Mouse (Mus musculus): Measurements from ENCODE around the gene Prpf4. TPM values are rescaled to one million over a fixed set of nuclear protein-coding genes. Genes with fewer than 3 reads are reported as not detected.
A peak's percentile ranks its signal among the peaks of the same experiment; 100 is the strongest.

The Prpf4 gene
- 10 to 100 TPM; 11.5 to 11.6 TPM for total RNA-seq (2021)
- long read RNA-seq, experiment 1, full-length matches to known transcripts, result 16 of 22 reads
- long read RNA-seq, experiment 1, partial matches to known transcripts, result 2 of 22 reads
- long read RNA-seq, experiment 1, other reads (novel, unspliced or antisense), result 4 of 22 reads
- long read RNA-seq, experiment 2, full-length matches to known transcripts, result 14 of 20 reads
- long read RNA-seq, experiment 2, partial matches to known transcripts, result 0 of 20 reads
- long read RNA-seq, experiment 2, other reads (novel, unspliced or antisense), result 6 of 20 reads

DNA sequence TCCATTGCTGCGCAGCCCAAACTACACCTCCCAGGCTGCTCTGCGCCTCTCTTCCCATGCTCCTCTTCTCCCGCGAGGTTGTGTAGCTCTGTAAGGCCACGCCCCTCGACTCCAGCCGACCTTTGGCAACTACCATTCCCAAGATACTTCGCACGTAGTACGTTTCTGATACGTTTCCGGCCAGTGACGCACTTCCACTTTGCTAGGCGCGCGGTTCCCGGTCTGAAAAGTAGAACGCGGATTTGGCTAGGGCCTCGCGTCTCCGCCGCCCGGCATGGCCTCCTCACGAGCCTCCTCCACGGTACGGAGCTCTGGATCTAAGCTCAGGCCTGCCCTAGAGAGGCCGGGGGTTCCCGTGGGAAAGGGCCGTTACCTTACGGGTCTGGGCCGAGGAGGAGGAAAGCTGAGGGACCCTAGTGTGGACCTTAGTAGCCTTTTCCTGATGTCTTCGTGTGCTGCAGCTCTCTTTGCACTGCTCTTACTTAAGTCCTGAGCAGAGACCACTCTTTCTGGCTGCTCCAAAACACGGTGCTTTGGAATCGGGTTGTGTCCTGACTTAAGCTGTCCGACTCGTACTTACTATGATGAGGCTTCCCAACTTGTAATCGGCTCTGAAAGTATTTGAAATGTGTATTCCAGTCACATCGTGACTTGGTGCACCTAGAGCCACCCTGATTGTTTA is at the start of gene Prpf4, which contains the start of gene Cdc26:
TSS of gene Prpf4 (plus strand) at position 197 of the 682 bp plus-strand sequence.
TSS of gene Cdc26 (minus strand) at position 42 of the 682 bp plus-strand sequence.
- peak; percentile 99 for DNase-seq (ENCODE audit: low spot score in 2 of 2)
- intact Hi-C loops (cut with DNase I), result loop anchor here (5.0 kb wide), 2 partner anchors 46 to 64 kb away; partner anchors contain the start of genes Fkbp15, Slc31a1 and Wdr31

DNA sequence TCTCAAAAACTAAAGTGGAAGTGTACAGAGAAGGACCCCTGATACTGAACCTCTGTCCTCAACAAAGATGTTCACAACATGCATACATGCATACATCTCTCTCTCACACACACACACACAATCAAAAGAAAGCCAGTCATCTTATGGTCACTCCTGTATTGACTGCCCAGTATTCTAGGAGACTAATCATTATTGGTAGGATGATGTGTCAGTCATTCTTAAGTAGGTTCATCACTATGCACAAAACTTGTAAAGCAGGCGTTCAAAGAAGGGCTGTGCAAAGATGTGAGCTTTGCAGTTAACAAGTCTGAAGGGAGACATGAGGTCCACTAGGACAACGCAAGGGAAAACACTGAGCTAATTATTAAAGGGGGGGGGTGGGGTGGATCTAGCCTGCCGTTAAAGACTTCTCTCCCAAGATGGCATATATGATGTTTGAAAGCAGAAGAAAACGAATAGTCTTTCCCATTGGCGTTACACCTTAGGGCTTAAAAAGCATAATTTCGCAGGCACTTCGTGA is 49.3 kb upstream of the Prpf4 start:
- intact Hi-C loops (cut with DNase I), result no loop called here
- DNase-seq (ENCODE audit: low spot score in 2 of 2), result no peak

DNA sequence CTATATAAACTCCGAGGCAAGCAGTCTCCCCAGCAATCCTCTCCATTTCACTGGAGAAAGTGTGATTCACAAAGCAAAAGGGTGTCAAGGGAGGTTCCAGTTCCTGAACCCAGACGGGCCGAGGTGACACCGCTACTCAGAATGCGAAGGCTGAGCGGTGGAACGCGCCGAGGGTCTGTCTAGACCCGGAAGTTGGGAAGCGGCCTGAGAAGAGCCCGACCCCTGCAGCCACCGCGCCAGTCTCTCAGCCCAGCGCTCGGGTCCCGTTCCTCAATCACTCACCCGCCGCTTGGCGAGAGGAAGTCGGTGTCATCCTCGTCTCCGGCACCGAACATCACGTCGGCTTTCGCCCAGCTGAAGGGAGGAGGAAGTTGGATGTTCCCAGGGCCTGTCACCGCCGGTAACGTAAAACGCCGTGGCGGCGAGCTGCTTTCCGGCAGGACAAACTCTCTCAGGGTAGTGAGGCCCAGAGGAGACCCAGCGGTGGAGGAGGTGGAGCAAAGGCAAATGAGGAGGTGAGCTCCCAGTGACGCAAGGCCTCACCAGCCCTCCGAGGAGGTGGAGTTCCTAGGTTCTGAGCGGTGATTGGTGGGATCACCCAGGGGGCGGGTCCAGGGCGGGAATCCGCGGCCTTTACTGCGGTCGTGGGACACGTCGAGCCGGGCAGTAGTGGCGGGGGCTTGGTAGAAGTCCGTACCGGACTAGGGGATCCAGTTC is 48.4 kb upstream of the Prpf4 start, which contains the start of the genes Fkbp15 and Slc31a1:
TSS of gene Fkbp15 (minus strand) at position 461 of the 717 bp plus-strand sequence.
TSS of gene Slc31a1 (plus strand) at position 640 of the 717 bp plus-strand sequence.
- DNase-seq (ENCODE audit: low spot score in 2 of 2), result peak; percentile 97 to 98
- intact Hi-C loops (cut with DNase I), result loop anchor here (5.0 kb wide), 1 partner anchor 47 kb away; the partner anchor contains the start of genes Cdc26 and Prpf4

DNA sequence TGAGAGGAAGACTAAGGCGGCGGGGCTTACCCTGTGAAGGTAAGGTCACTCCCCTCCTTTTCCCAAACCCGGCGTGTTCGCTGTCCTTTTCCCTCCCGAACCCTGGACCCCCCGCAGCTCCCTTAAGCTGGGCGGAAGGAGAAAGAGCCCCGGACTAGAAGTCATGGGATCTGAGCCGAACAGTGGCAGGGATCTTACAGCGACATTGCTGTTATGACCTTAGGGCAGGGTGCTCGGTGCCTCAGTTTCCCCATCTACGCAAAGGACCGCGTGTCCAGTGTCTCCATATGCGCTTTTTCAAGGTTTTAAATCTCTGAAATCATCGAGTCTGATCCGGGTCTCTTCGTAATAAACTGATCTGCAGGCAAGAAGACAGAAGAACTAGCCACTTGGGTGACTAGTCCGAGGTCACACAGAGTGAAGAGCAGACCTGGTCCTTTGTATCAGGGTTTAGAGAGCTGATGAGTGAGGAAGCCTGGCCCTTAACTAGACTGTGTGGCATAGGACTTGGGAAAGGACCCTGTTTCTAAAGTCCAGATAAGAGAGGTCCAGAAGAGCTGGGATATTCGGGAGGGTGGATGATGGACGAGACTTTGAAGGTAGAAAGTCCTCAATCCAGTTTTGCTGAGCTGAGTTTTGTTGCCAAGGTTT is 47.7 kb upstream of the Prpf4 start:
- DNase-seq (ENCODE audit: low spot score in 2 of 2), result peak in 1 of 2 experiments; percentile 5
- intact Hi-C loops (cut with DNase I), result loop anchor here (5.0 kb wide), 1 partner anchor 46 kb away; the partner anchor contains the start of genes Cdc26 and Prpf4

DNA sequence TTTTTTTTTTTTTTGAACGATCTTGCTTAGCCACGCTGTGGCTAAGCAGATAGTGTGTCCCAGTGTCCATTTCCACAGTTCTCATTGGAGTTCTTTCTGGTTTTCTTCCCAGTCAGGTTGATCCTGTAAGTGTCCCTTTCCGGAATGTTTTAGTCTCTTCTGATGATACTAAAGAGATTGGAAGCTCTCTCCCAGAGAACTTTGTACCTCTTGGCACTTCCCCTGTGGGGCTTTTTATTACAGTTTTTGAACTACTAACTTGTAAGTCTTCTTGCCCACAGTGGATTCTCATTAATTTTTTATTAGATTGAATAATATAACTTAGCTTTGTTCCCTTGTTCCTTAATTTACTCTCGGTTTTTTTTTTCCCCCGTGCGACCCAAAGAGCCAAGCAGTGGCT is 47.0 kb upstream of the Prpf4 start:
- DNase-seq (ENCODE audit: low spot score in 2 of 2), result no peak
- intact Hi-C loops (cut with DNase I), result loop anchor here (5.0 kb wide), 1 partner anchor 46 kb away; the partner anchor contains the start of genes Cdc26 and Prpf4

DNA sequence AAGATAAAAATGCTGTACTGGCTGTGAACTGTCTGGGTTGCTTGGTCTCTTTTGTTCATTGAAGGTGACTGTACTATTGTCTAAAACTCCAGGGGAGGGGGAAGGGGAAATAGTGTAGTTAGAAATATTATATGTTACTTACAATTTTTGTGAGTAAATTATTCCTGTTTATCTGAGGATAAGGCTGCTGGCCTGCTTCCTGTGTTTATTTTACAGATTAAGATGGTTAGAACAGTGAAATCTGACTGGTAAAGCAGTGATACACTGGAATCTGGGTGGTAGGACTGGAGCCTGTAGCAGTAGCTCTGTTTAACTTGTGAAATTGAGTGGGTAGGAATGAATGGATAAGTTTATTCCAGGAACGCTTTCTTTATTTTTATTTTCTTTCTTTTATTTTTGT is 46.6 kb upstream of the Prpf4 start:
- intact Hi-C loops (cut with DNase I), result loop anchor here (5.0 kb wide), 1 partner anchor 45 kb away; the partner anchor contains the start of genes Cdc26 and Prpf4
- DNase-seq (ENCODE audit: low spot score in 2 of 2), result no peak

DNA sequence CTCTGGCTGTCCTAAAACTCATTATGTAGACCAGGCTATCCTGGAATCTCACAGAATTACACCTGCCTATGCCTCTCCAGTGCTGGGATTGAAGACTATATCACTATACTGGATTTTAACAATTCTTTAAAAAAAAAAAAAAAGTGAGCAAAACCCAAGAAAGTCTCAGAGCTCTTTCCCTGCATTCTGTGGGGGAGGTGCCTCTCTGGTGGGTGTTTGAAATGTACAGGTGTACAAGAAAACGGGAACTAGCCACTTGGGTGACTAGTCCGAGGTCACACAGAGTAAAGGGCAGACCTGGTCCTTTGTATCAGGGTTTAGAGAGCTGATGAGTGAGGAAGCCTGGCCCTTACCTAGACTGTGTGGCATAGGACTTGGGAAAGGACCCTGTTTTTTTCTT is 46.2 kb upstream of the Prpf4 start:
- no peak for DNase-seq (ENCODE audit: low spot score in 2 of 2)
- intact Hi-C loops (cut with DNase I), result loop anchor here (5.0 kb wide), 1 partner anchor 45 kb away; the partner anchor contains the start of genes Cdc26 and Prpf4

DNA sequence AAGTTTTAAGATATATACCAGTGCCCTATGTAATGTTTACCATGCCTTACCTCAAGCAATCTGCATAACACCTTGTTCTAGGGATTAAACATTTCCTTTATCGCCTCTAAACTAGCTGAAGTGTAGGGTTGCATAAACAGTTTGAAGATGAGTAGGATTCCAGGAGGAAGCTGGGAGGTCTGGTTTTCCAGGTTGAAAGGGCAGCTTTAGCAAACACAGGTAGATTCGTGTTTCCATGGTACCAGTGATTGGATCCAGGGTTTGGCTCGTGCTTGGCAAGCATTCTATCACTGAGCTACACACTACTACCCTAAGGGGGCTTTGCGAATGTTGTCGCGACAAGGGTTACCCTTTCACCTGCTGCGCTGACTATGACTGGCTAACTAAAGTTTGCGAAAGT is 44.3 kb upstream of the Prpf4 start:
- intact Hi-C loops (cut with DNase I), result loop anchor here (5.0 kb wide), 1 partner anchor 43 kb away; the partner anchor contains the start of genes Cdc26 and Prpf4
- no peak for DNase-seq (ENCODE audit: low spot score in 2 of 2)

DNA sequence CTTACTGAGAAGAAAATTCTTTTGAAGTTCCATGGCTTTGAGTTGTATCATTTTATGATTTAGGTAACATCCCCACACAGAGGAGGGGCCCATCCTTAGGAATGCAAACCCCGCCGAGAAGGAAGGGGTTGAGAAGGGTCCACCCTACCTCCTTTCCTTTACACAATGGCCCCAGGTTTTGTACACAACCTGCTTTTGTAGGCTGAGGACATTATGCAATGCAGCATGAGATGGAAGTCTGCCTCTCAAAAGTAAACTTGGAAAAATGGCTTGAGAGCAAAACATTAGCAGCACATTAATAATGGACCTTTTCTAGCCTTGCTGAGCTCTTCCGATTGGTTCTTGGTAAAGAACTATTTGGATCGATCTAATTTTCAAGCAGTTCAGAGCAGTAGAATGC is 42.3 kb upstream of the Prpf4 start:
- intact Hi-C loops (cut with DNase I), result no loop called here
- no peak for DNase-seq (ENCODE audit: low spot score in 2 of 2)

DNA sequence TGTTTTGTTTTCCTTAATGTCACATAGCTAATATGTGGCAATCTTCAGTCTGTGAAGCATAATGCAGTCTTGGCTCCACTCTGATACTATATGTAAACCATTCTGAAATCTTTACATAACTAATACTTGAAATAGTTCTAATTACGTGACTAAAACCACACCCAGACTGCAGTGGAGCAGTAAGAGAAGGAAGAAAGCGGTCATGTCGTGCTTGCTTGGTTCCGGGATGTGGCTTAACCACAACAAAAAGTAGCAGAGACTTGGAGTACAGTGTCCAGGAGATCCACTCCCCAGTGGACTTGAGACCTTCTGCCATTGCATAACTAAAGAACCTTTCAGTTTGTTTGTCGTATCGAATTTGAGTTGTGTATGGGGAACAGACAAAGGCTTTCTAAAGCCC is 41.0 kb upstream of the Prpf4 start:
- no peak for DNase-seq (ENCODE audit: low spot score in 2 of 2)
- intact Hi-C loops (cut with DNase I), result no loop called here

DNA sequence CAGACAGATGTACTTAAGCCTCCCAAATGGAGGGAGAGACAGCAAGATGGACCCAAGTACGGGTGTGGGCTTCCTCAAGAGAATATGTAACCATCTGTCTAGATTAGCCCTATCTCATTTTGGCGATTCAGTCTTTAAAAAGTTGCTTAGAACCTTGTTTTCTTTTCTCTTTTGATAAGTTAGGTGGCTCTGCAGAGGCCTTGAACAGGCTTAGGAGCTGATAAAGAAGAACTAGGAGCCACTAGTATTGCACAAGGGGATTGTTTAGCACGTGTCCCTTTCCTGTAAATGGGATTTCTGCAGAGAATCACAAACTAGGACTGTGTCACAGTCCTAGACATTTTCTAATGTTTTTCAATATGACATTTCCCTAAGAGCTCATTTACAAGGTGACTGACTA is 39.5 kb upstream of the Prpf4 start:
- intact Hi-C loops (cut with DNase I), result no loop called here
- DNase-seq (ENCODE audit: low spot score in 2 of 2), result no peak

DNA sequence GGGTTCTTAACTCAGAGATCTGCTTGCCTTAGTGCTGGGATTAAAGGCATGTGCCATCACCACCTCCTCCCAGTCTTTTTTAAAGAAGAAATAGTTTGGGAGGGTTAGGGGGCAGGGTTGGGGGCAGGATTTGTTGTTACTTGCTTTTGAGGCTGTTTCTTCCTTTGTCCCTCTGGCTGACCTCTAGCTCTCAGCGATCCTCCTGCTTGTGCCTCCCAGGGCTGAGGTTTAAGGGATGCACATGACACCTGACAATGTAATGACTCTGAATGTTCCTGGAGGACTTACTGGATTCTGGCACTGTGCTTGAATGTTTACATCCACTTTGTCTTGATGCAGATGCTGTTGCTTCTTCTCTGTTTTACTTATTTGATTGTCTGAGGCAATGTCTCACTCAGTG is 36.2 kb upstream of the Prpf4 start:
- DNase-seq (ENCODE audit: low spot score in 2 of 2), result no peak
- intact Hi-C loops (cut with DNase I), result no loop called here

DNA sequence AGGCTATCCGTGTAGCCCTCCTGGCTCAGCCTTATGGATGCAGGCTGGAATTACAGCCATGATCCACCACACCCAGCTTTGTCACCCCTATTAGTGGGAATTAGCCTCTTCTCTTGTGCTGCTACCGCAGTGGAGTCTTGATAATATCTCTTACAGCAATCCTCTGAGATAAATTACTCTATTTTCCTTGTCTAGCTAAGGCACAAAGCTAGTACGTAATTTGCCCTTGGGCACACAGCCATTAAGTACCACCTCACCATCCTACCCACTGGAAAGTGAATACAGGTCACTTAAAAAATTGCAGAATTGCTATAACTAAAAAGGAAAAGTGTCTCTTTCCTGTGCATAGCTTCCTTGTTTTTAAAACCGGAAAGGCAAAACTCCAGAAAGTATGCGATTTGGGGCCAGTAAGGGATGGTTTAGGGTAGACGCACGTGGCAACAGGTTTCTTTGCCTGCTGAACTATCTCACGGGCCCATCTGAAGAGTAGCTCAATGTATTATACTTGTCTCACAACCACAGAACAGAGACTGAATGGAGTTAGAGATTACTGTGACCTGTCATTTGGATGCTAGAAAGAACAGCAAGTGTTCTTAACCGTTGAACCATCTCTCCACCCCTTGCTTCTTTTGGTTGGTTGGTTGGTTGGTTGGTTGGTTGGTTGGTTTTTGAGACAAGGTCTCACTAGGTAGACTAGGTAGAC is 35.6 kb upstream of the Prpf4 start:
- intact Hi-C loops (cut with DNase I), result no loop called here
- no peak for DNase-seq (ENCODE audit: low spot score in 2 of 2)

DNA sequence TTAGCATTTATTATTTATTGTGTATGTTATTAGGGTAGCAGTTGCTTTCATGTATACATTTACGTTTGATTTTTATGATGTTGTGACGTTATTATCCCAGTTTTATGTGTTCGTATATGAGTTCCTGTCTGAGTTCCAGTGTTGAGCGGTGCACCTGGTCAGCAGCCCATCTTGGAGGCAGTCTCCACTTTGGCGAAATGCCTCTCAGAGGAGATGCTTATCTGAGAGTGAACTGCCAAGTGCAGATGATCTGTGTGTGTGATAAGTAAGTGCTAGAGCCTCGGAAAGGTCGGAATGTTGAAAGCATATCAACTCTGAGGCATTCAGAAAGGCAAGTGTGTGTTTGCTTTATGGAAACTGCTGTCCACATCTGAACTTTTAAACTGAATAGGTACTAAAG is 34.9 kb upstream of the Prpf4 start:
- intact Hi-C loops (cut with DNase I), result no loop called here
- no peak for DNase-seq (ENCODE audit: low spot score in 2 of 2)

DNA sequence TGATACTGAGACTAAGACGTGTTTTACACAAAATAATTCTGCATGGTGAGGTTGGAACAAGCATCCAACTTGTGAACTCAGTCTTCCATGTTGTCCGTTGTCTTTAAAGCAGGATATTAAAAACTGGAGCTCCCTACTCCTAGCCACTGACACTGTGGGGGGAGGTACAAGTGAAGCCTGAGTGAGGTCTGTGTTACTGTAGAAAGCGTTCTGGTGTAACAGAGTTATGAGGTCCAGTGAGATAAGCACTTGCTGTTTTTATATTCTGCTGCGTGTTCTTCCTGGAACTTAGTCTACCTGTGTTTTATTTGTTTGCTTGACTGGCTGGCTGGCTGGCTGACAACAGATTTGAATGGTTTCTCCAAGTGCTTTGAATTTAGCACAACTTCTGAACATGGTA is 34.3 kb upstream of the Prpf4 start:
- DNase-seq (ENCODE audit: low spot score in 2 of 2), result no peak
- intact Hi-C loops (cut with DNase I), result no loop called here

DNA sequence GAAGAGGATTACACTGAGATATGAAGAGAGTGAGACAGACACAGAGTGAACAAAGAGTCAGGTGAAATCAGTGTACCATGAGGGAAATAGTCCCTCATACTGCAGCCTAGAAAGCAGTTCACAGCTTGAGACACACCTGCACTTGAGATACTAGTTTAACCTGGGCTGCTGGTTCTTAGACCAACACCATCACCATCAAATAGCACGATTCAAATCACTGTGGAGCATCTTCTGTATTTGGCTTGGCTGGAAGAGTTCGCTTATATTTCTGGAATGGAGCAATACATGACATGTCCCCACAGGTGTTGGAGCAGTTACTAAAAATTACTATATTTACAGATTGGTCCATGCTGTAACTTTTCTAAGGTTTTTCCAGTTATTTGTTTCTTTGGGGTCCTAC is 32.5 kb upstream of the Prpf4 start:
- DNase-seq (ENCODE audit: low spot score in 2 of 2), result no peak
- intact Hi-C loops (cut with DNase I), result no loop called here

DNA sequence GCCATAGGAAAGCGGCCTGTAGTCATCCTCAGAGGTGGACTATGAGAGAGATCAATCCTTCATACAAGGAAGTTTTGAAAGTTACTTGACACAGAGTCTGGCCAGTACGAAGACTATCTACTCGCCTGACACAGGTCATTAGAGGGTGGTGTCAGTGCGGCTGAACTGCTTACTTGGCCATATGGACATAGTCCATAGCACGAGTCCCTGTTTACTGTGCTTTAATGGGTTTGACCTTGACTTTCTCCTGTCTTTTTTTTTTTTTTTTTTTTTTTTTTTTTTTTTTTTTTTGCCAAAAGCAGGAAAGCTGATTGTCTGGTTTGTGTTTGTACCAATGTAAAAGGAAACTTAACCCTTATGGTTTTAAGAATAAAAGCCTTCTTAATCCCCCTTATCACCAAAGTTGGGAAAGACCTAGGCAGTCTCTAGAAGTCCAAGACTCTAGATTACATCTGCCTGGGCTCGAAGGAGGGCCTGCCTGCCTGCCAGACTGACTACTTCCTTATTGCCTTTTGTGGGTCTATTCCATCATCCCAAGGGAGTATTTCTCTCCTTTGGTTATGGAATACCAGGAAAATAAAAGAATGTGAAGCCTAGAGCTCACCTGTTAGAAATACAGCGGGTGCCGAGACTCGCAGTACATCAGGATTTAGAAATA is 28.7 kb upstream of the Prpf4 start:
- intact Hi-C loops (cut with DNase I), result no loop called here
- no peak for DNase-seq (ENCODE audit: low spot score in 2 of 2)

DNA sequence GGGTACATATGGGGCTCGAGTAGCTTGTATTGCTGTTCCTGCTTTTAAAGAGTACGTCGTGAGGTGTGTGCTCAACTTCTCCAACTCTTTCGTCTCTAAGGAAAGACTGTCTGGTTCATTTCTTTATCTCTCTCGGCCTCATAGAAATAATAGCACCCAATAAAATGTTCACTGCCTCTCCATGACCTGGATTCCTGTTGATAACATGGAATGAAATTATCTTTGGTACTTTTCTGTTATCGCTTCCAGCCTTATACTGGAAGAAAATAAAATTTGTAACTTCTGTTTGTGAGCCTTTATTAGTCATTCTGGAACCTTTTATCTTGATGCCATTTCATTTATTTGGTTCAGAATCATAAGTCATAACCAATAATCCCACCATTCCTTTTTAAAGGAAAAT is 25.4 kb upstream of the Prpf4 start:
- DNase-seq (ENCODE audit: low spot score in 2 of 2), result no peak
- intact Hi-C loops (cut with DNase I), result no loop called here
